Mouse (Mus musculus): ENCODE results near the gene Fam166a. TPM values are rescaled to one million over a fixed set of nuclear protein-coding genes. Genes with fewer than 3 reads are reported as not detected.

The Fam166a gene
- polyA plus RNA-seq, 1 experiment from 2014 or later = not detected

DNA sequence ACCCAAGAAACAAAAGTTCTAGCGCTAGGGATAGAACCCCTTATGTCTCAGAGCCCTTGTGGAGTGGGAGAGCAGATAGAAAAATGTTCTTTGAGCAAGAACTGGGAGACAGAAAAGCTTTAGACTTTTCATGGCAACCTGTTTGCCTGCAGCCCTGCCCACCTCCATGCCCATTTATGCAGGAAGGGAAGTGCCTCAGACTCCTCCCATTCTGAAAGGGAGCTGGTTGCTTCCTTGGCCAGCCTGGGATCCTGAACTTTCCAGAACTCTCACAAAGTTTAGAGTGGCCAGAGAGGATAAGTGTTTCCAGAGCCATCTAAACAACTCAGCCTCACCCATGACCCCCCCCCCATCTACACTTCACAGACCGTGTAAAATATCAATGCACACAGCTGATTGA lies 21.4 kb upstream of the Fam166a start:
- Histone ChIP-seq H3K4me2 (replicated peaks; ENCODE audit: low read depth) (peak overlapping the region; percentile 62), H3K9ac (ENCODE audit: low read length) (no peak overlapping the region), H3K4me1 (replicated peaks; ENCODE audit: control insufficient read depth, insufficient read depth) (peaks cover 4% of the 10 kb centered on the region; the same call in 1 of the 2 replicates), H3K4me3 (ENCODE audit: low read depth, low read length) (peak overlapping the region; percentile 42), H3K27ac (replicated peaks) (peak overlapping the region; percentile 93), H3K27me3 (ENCODE audit: control insufficient read depth, insufficient read depth, low read length) (no peaks in the 10 kb centered on the region), H3K36me3 (ENCODE audit: control insufficient read depth, insufficient read depth, low read length) (peaks cover 12% of the 10 kb centered on the region; the same call in 1 of the 2 replicates), H3K9me3 (ENCODE audit: control insufficient read depth, low read length) (no peaks in the 10 kb centered on the region)
- TF ChIP-seq EP300 (optimal IDR thresholded peaks at IDR 0.05) (no peak), CTCF (IDR thresholded peaks at IDR 0.05; ENCODE audit: low read depth) (no peak)
- 28% methylated on average over 2 of the region's 2 CpGs for WGBS
- no peak for ATAC-seq (ENCODE audit: low FRiP score, low TSS enrichment)
- peak; percentile 56 for DNase-seq (ENCODE audit: low spot score)

- H3K27me3 ChIP-seq (ENCODE audit: control insufficient read depth, insufficient read depth, low read length) = no peaks in the 10 kb centered on the region
- peak overlapping the region; percentile 93 for H3K27ac ChIP-seq (replicated peaks)
- TF ChIP-seq CTCF (IDR thresholded peaks at IDR 0.05; ENCODE audit: low read depth) = no peak
- no peak for TF ChIP-seq EP300 (optimal IDR thresholded peaks at IDR 0.05)
- H3K9me3 ChIP-seq (ENCODE audit: control insufficient read depth, low read length) = no peaks in the 10 kb centered on the region
- no peak overlapping the region for H3K4me2 ChIP-seq (replicated peaks; ENCODE audit: low read depth)
- ATAC-seq (ENCODE audit: low FRiP score, low TSS enrichment) (no peak), DNase-seq (ENCODE audit: low spot score) (no peak)
- no peak overlapping the region for H3K4me3 ChIP-seq (ENCODE audit: low read depth, low read length)
- H3K9ac ChIP-seq (ENCODE audit: low read length) = no peak overlapping the region
- peaks cover 16% of the 10 kb centered on the region; the same call in 1 of the 2 replicates for H3K36me3 ChIP-seq (ENCODE audit: control insufficient read depth, insufficient read depth, low read length)
- peaks cover 4% of the 10 kb centered on the region; the same call in 1 of the 2 replicates for H3K4me1 ChIP-seq (replicated peaks; ENCODE audit: control insufficient read depth, insufficient read depth)
These were observed 20.6 kb upstream of the Fam166a start for GRCm38 (mm10) chr2:25197946-25198345.

DNA sequence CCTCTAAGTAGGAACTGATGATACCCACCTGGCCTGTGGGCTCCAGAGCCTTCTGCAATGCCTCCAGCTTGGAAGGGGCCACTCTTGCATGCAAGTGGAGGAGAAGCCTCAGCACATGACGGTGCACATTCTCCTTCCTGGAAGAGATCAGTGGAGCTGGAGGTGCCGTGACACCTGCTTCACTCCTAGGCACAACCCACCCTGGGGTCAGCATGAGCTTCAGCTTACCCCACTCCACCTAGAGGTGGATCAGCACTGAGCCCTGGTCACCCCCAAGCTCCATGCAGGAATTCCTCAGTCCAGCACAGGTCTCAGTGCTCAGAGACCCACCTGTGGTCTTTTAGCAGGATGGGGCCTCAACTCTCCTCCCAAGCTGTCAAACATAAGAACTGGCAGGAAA lies 17.9 kb upstream of the Fam166a start:
- Histone ChIP-seq H3K27ac (replicated peaks) (no peak overlapping the region), H3K36me3 (ENCODE audit: control insufficient read depth, insufficient read depth, low read length) (peaks cover 36% of the 10 kb centered on the region), H3K9ac (ENCODE audit: low read length) (no peak overlapping the region), H3K27me3 (ENCODE audit: control insufficient read depth, insufficient read depth, low read length) (no peaks in the 10 kb centered on the region), H3K9me3 (ENCODE audit: control insufficient read depth, low read length) (no peaks in the 10 kb centered on the region), H3K4me3 (ENCODE audit: low read depth, low read length) (no peak overlapping the region), H3K4me2 (replicated peaks; ENCODE audit: low read depth) (no peak overlapping the region), H3K4me1 (replicated peaks; ENCODE audit: control insufficient read depth, insufficient read depth) (no peaks in the 10 kb centered on the region; the same call in 1 of the 2 replicates)
- no peak for DNase-seq (ENCODE audit: low spot score)
- 93% methylated on average over 2 of the region's 2 CpGs for WGBS
- ATAC-seq (ENCODE audit: low FRiP score, low TSS enrichment) = no peak
- TF ChIP-seq EP300 (optimal IDR thresholded peaks at IDR 0.05) (no peak), CTCF (IDR thresholded peaks at IDR 0.05; ENCODE audit: low read depth) (no peak)

DNA sequence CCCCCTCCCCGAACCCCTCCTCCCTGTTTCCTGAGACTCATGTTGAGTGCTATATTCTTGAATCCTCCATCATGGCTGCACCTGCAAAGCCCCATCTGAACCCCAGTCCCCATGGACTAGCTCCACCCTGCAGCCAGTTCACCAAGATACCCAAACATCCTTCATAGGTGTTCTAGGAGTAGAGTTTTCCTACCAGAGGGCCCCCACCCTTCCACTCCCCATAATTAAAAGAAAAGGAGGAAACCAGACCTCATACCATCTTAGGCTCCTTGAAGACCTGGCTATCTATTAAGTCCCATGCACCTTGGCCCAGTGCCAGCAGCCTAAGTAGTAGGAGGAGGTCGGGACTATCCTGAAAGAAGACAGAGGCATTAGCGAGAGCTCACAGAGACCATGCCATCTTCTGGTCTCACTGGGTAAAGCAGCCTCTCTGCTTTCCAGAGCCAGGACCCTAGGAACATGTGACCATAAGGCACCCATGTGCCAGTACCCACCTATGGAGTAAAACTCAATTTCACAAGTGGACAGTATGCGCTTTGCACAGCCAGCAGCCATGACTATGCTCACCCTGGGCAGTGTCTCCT lies 14.8 kb upstream of the Fam166a start:
- Histone ChIP-seq H3K4me2 (replicated peaks; ENCODE audit: low read depth) (no peak overlapping the region), H3K27ac (replicated peaks) (no peak overlapping the region), H3K4me3 (ENCODE audit: low read depth, low read length) (no peak overlapping the region), H3K4me1 (replicated peaks; ENCODE audit: control insufficient read depth, insufficient read depth) (no peaks in the 10 kb centered on the region), H3K36me3 (ENCODE audit: control insufficient read depth, insufficient read depth, low read length) (peaks cover 44% of the 10 kb centered on the region), H3K27me3 (ENCODE audit: control insufficient read depth, insufficient read depth, low read length) (no peaks in the 10 kb centered on the region), H3K9me3 (ENCODE audit: control insufficient read depth, low read length) (no peaks in the 10 kb centered on the region), H3K9ac (ENCODE audit: low read length) (no peak overlapping the region)
- TF ChIP-seq CTCF (IDR thresholded peaks at IDR 0.05; ENCODE audit: low read depth) (peak; percentile 49), EP300 (optimal IDR thresholded peaks at IDR 0.05) (no peak)
- no peak for DNase-seq (ENCODE audit: low spot score)
- WGBS = 65% methylated on average over 4 of the region's 4 CpGs
- ATAC-seq (ENCODE audit: low FRiP score, low TSS enrichment) = no peak

GRCm38 (mm10) chr2:25207593-25207992 lies 11.0 kb upstream of the Fam166a start:
- Histone ChIP-seq H3K9ac (ENCODE audit: low read length) (no peak overlapping the region), H3K27ac (replicated peaks) (no peak overlapping the region), H3K27me3 (ENCODE audit: control insufficient read depth, insufficient read depth, low read length) (no peaks in the 10 kb centered on the region), H3K4me1 (replicated peaks; ENCODE audit: control insufficient read depth, insufficient read depth) (0 out of 2 replicates have a peak, but pooled peaks cover 2% of the 10 kb centered on the region), H3K9me3 (ENCODE audit: control insufficient read depth, low read length) (no peaks in the 10 kb centered on the region), H3K4me3 (ENCODE audit: low read depth, low read length) (no peak overlapping the region), H3K36me3 (ENCODE audit: control insufficient read depth, insufficient read depth, low read length) (peaks cover 32% of the 10 kb centered on the region), H3K4me2 (replicated peaks; ENCODE audit: low read depth) (no peak overlapping the region)
- DNase-seq (ENCODE audit: low spot score) = no peak
- no peak for ATAC-seq (ENCODE audit: low FRiP score, low TSS enrichment)
- 80% methylated on average over 1 of the region's 1 CpGs for WGBS
- no peak for TF ChIP-seq CTCF (IDR thresholded peaks at IDR 0.05; ENCODE audit: low read depth)
- TF ChIP-seq EP300 (optimal IDR thresholded peaks at IDR 0.05) = no peak

DNA sequence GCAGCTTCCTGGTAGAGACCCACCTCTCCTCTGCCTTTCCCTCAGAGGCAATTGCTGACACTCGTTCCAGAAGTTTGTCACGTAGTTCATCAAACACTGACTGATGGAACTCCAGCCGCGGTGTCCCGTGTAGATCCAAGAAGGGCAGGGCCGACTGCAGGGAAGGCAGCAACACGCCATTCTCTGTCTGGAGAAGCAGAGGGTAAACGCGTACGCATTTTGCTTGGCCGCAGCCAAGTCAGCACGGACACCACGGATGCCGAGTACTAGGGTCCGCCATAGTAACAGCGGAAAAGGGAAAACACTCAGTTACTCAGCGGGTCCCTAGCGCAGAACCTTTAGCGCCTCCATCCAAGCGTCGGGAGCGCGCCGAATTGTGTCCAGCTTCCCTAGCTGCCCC lies 7.9 kb upstream of the Fam166a start:
- Histone ChIP-seq H3K9ac (ENCODE audit: low read length) (peak overlapping the region; percentile 96), H3K36me3 (ENCODE audit: control insufficient read depth, insufficient read depth, low read length) (peaks cover 7% of the 10 kb centered on the region), H3K4me3 (ENCODE audit: low read depth, low read length) (peak overlapping the region; percentile 83), H3K4me2 (replicated peaks; ENCODE audit: low read depth) (peak overlapping the region; percentile 95), H3K27ac (replicated peaks) (peak overlapping the region; percentile 92), H3K27me3 (ENCODE audit: control insufficient read depth, insufficient read depth, low read length) (no peaks in the 10 kb centered on the region), H3K4me1 (replicated peaks; ENCODE audit: control insufficient read depth, insufficient read depth) (0 out of 2 replicates have a peak, but pooled peaks cover 2% of the 10 kb centered on the region), H3K9me3 (ENCODE audit: control insufficient read depth, low read length) (no peaks in the 10 kb centered on the region)
- WGBS = under 1% methylated on average over 24 of the region's 24 CpGs
- no peak for TF ChIP-seq EP300 (optimal IDR thresholded peaks at IDR 0.05)
- TF ChIP-seq CTCF (IDR thresholded peaks at IDR 0.05; ENCODE audit: low read depth) = no peak
- DNase-seq (ENCODE audit: low spot score) = peak; percentile 21
- ATAC-seq (ENCODE audit: low FRiP score, low TSS enrichment) = no peak

All from stomach, postnatal 0 days (tissue).